In the genomic region with DNA sequence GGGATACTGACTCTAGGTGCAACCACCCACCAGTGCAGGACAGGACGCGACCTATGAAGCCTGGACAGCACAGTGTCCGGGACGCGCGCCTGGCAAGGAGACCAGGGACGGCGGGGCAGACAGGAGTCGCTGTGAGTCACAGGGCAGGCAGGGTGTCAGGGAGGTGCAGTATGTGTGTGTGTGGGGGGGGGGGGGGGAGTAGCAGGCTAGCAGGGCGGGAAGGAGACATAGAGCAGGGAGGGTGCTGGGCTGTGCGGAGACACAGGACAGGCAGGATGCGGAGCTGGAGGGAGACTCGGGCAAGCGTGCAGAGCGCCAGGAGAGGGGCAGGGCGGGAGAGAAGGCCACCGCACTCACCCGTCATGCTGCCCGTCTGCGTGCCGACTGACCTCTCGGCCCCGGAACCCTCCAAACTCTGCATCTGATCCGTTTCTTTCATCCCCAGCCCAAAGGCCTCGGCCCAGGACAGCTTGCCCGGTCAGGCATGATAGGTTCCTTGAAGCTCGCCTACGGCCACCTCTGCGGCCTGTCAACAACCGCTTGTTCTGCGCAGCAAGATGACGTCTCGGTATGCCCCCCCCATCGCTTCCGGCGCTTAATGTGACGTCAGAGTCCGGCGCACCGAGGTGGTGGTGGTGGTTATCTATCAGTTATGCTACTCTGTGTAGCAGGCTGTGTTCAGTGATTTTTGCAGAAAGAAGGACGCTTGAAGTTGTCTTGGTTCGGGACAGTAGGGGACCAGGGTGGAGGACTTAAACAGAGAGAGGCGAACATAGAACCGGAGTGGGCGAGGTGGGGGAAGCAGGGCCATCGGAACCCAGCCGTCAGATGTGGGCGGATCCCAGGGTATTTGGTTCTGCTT, we compare ENCODE assay signal across 8 mouse cellular contexts. TPM values are rescaled to one million over a fixed set of nuclear protein-coding genes. Genes with fewer than 3 reads are reported as not detected.
DNase-seq lines count a peak whose midpoint lies in the region; ATAC-seq and TF ChIP-seq lines count a peak whose summit lies in the region.

TSS of gene Cdadc1 (minus strand) at position 562 of the 862 bp plus-strand sequence.

- ATAC-seq in G1E (ENCODE audit: extremely low read depth, insufficient number of reproducible peaks, low FRiP score, poor library complexity, severe bottlenecking) = peak; percentile 75
- peak; percentile 92 for ATAC-seq in forebrain, embryonic 16.5 days
- ATAC-seq in lung, embryonic 15.5 days (ENCODE audit: borderline replicate concordance, extremely low read depth, low FRiP score, low TSS enrichment) = peak; percentile 93

- H3K4me1 ChIP-seq in G1E (ENCODE audit: insufficient read depth, low read depth, low read length) = peaks cover 18% of the 10 kb centered on the region
- H3K4me1 ChIP-seq in forebrain, embryonic 16.5 days (replicated peaks; ENCODE audit: control insufficient read depth, insufficient read depth, low read length) = peaks cover 13% of the 10 kb centered on the region
- H3K4me1 ChIP-seq in lung, embryonic 15.5 days = peaks cover 8% of the 10 kb centered on the region

- DNase-seq in G1E (ENCODE audit: low spot score) = peak; percentile 83
- DNase-seq in cerebellum, adult 18-20 months = peak; percentile 91 to 98
- DNase-seq in heart, postnatal 4 days = peak; percentile 98
- peak; percentile 93 to 97 for DNase-seq in layer of hippocampus, adult 8-10 months (ENCODE audit: low spot score in 2 of 2)
- DNase-seq in ovary, adult 18-20 months (ENCODE audit: low spot score) = peak; percentile 84
- peak; percentile 93 for DNase-seq in thymus, postnatal 0 days (ENCODE audit: low spot score)

- peaks cover 2% of the 10 kb centered on the region; the same call in 1 of the 2 replicates for H3K27me3 ChIP-seq in G1E (ENCODE audit: insufficient read depth, low read length)
- 0 out of 2 replicates have a peak, but pooled peaks cover 2% of the 10 kb centered on the region for H3K27me3 ChIP-seq in forebrain, embryonic 16.5 days (replicated peaks; ENCODE audit: control insufficient read depth, insufficient read depth, low read length)
- H3K27me3 ChIP-seq in lung, embryonic 15.5 days = no peaks in the 10 kb centered on the region

- TF ChIP-seq CTCF in G1E (IDR thresholded peaks at IDR 0.05; ENCODE audit: low read depth, low read length) = no peak

- H3K4me2 ChIP-seq in forebrain, embryonic 16.5 days (ENCODE audit: low read length) = peak within 1 kb of the TSS; percentile 90
- H3K4me2 ChIP-seq in lung, embryonic 15.5 days = peak within 1 kb of the TSS; percentile 73

- peak within 1 kb of the TSS; percentile 84 for H3K27ac ChIP-seq in forebrain, embryonic 16.5 days (ENCODE audit: low read length)
- H3K27ac ChIP-seq in lung, embryonic 15.5 days = peak within 1 kb of the TSS; percentile 55

- no peaks in the 10 kb centered on the region for H3K9me3 ChIP-seq in G1E (replicated peaks)
- H3K9me3 ChIP-seq in forebrain, embryonic 16.5 days (ENCODE audit: control insufficient read depth, low read length) = no peaks in the 10 kb centered on the region
- H3K9me3 ChIP-seq in lung, embryonic 15.5 days = no peaks in the 10 kb centered on the region

- under 1% methylated on average over 46 of the region's 48 CpGs for WGBS in forebrain, embryonic 16.5 days
- under 1% methylated on average over 47 of the region's 48 CpGs for WGBS in lung, embryonic 15.5 days

- peak within 1 kb of the TSS; percentile 93 for H3K9ac ChIP-seq in forebrain, embryonic 16.5 days (replicated peaks; ENCODE audit: low read depth, low read length)
- H3K9ac ChIP-seq in lung, embryonic 15.5 days = peak within 1 kb of the TSS; percentile 92

- peak within 1 kb of the TSS; percentile 97 for H3K4me3 ChIP-seq in G1E (ENCODE audit: low read depth, low read length)
- peak within 1 kb of the TSS; percentile 96 for H3K4me3 ChIP-seq in forebrain, embryonic 16.5 days (replicated peaks; ENCODE audit: low read length)
- peak within 1 kb of the TSS; percentile 97 for H3K4me3 ChIP-seq in lung, embryonic 15.5 days

- peaks cover 29% of the 10 kb centered on the region for H3K36me3 ChIP-seq in G1E (replicated peaks)
- no peaks in the 10 kb centered on the region for H3K36me3 ChIP-seq in forebrain, embryonic 16.5 days (ENCODE audit: control insufficient read depth, insufficient read depth)
- 0 out of 2 replicates have a peak, but pooled peaks cover 6% of the 10 kb centered on the region for H3K36me3 ChIP-seq in lung, embryonic 15.5 days

RNA-seq across cellular contexts. Expression of gene Cdadc1, which starts in this region (rescaled TPM):
- total RNA-seq in G1E (2014; fragmentation: Nextera tagmentation) (24.3 and 26.2 TPM in 2 replicates), G1E (2017) (9.0 and 15.3 TPM in 2 replicates)
- 17.7 and 19.0 TPM in 2 replicates for polyA plus RNA-seq in G1E (2012)
- polyA plus RNA-seq in forebrain, embryonic 16.5 days (2015; fragmentation: Nextera tagmentation; extraction: Ambion mirVana) = 36.8 and 38.5 TPM in 2 replicates
- total RNA-seq in heart, postnatal 4 days (2021) = 10 to 100 TPM; 28.8 to 30.0 TPM
- total RNA-seq in layer of hippocampus, adult 8-10 months (2022) = 10 to 100 TPM; 52.6 to 61.9 (median 60.6) TPM
- 30.6 and 36.2 TPM in 2 replicates for polyA plus RNA-seq in lung, embryonic 15.5 days (2015; fragmentation: Nextera tagmentation; extraction: Ambion mirVana)
- polyA plus RNA-seq in thymus, postnatal 0 days (2015; fragmentation: Nextera tagmentation; extraction: Ambion mirVana) = 39.7 and 40.3 TPM in 2 replicates

Comparison
In these comparisons a context has a peak if more than half of its experiments do, and no peak if none do; other contexts are left out.
1. Peak in every context shown above with its lines: DNase-seq, ATAC-seq, H3K4me3 ChIP-seq and H3K27ac ChIP-seq.